ENCODE assay signal across 12 mouse cellular contexts in genomic region chr4:44335006-44335405, GRCm38 (mm10).
"Had no signal": no experiment of that assay in that cellular context is flagged by ENCODE, and none has a peak within 500 bp of the region (broad histone marks: within the 10 kb centered on the region; RNA-seq: fewer than 3 reads in every experiment).

No protein-coding gene starts in this region.

- DNase-seq: left cerebral cortex, postnatal 4 days; liver; liver, embryonic 13.5 days; liver, postnatal 0 days; lung, adult 18-20 months; lung, adult 2 months; lung, embryonic 14.5 days; lung, postnatal 10 days; lung, postnatal 14 days; lung, postnatal 36 days; lung, postnatal 4 days; midbrain, embryonic 14.5 days had no signal
